Mouse (Mus musculus) cerebellum, adult 9-10 months (tissue): ENCODE measurements at regions not wholly inside any gene's neighbourhood (a gene's known extent, or its start where the extent isn't known, plus 50 kb on each side); places are given as distances from the start of the nearest gene placed in this dataset.

Experiments
- DNase-seq: peaks from one replicate; pipeline ENCODE4 v3.0.0; 2022

GRCm38 (mm10) chr11:111858111-111858510 lies 792.1 kb downstream of the Kcnj2 start:
- no peak for DNase-seq

DNA sequence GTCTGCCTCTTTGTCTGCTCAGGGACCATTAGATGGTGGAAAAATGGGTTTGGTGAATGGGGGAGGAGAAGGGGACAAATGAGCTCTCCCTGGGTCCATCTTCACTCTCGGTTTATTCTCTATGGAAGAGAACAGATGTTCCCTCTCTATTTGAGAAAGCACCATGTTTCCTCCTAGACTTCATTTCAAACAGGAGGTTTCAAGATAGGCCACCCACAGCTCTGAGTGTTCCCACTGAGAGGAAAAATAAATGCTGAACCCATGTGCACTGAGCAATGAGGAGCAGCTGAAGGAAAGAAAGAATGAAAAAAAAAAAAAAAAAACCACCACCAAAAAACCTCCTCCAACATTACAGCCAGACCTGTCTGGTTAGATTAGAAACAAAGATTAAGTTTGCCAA lies 799.2 kb downstream of the Kcnj2 start:
- DNase-seq = no peak

DNA sequence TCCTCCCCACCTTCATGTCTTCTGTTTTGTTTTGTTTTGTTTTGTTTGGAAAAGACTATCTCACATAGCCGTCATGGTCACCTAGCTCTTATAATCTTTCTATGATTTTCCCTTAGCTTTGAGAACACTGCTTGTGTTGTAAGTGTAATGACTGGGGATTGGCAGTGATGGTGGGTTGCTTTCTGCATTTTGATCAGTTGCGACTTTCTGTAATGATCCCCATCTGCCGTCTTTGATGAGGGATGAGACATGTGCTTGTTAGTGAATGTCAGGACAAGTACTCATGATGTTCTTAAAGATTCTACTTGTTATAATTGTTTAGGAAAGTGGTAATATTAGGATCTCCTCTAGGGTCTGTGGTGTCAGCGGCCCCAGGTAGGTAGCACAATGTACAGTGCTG lies 809.4 kb downstream of the Kcnj2 start:
- no peak for DNase-seq

GRCm38 (mm10) chr11:111880146-111880545 lies 814.2 kb downstream of the Kcnj2 start:
- DNase-seq = no peak

- no peak for DNase-seq
Observed at GRCm38 (mm10) chr11:111890026-111890425, 824.1 kb downstream of the Kcnj2 start.

GRCm38 (mm10) chr11:111893861-111894260 lies 827.9 kb downstream of the Kcnj2 start:
- DNase-seq = no peak

DNA sequence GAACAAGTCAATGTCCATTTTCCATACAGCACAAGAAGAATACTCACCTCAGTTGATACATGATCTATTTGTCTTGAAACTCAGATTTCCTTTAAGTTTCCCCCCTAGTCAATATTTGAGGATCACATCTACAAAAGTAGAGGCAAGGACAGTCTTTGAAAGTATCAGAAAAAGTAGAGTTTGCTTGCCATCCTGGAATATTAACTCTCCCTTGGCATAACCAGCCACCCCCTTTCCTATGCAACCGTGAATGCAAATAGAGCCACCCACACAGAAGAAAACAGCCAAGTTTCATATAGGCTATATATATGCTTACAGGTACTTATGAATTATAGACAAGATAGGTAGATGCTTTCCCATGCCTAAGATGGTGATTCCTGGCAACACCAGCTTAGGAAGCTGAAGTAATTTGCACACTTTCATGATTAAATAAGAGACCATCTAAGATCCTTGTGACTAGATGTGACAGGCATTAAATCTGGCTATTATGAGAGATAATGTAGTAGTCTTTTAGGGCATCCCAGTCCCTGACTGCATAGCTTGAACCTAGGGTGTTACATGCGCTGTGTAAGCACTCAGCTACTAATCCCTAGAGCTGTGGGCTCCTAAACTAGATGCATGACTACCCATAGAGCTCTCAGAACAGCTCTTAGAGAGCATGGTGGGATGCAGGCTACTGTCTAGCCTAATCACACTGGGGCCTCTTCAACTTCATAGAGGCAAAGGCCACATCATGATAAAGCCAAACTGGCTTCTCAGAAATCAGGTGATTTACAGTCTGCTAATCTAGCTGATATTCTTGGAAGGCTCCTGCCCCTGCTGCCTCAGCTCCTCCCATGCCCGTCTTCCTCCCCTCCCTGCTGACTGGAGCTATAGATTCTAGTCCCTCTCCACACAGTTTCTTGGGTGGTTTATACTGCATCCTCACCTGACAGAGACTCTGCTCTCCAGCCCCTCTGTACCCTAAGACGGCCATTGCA lies 829.5 kb downstream of the Kcnj2 start:
- DNase-seq = no peak

- DNase-seq = no peak
Observed at GRCm38 (mm10) chr11:111897001-111897400, 831.0 kb downstream of the Kcnj2 start.

DNA sequence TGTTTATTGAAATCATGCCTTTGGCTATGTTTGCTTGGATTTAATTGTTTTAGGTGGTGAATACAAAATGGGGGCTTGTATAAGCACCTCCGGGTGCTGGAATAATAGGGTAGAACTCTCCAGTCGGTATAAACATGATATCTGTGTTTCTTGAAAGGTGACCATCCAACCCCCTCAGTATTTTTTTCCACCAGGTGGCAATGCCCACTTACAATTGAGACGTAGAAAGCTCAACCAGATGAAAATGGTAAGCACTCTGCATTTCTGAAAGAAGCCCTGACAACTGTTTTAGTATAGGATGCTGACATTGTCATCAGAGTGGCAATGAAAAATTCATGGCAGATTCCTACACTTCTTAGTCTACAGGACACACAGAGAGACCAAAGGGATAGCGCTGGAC lies 838.1 kb downstream of the Kcnj2 start:
- DNase-seq = no peak

GRCm38 (mm10) chr11:111913891-111914290 lies 847.9 kb downstream of the Kcnj2 start:
- no peak for DNase-seq

DNA sequence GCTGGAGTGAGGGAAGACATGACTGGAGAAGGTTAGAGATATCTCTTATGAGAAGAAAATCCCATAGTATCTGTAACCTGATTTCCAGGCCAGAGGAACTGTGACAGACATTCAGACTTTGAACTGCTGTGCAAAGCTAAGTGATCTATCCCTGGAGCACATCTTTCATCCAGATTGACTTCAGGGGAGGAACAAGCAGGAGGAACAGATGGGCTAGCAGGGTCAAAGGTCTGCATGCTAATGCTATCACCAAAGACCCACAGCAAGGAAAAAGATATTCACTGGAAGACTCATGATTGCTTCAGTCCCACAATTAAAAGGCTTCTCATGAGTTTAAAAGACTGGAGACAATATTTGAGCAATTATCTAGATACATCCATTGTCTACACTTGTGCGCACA lies 855.7 kb upstream of the Sox9 start:
- no peak for DNase-seq

DNA sequence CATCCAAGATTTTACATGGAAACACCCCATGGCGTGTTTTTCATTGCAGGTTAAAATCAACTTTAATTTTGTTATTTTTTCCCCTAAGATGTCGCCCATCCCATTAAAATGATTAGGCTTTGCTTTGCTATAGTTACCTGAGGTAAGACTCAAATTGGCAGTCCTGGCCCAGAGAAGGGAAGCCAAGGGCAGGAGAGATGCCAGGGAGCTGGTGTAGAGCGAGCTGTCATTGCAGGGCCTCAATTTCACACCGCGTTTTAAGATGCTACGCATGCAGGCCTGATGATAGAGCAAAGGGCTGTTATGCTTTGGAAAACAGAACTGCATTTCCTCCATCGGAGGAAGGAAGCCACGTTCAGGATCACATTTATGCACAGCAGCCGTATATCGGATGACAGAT lies 852.7 kb upstream of the Sox9 start:
- no peak for DNase-seq

- no peak for DNase-seq
Observed at GRCm38 (mm10) chr11:111932052-111932451, 850.0 kb upstream of the Sox9 start.

DNA sequence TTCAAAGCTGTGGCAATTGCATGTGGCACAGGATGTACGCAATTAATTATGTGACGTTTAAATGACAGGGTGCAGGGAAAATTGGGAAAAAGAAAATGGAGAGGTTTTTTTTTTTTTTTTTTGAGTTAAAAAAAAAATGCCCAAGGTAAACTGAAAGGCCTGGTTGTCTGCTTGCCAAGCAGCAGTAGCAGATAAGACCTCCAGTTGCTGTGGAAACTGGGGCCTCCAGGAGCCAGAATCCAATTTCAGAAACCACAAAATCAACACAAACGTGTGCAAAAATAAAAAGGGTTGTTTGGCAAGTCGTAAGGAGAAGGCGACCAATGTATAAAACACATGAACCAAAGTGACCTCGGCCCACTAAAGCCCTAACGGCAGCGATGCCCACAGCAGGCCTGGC lies 837.7 kb upstream of the Sox9 start:
- DNase-seq = no peak

- no peak for DNase-seq
Observed at GRCm38 (mm10) chr11:111945806-111946205, 836.2 kb upstream of the Sox9 start.

- DNase-seq = no peak
Observed at GRCm38 (mm10) chr11:111947671-111948070, 834.4 kb upstream of the Sox9 start.

- no peak for DNase-seq
Observed at GRCm38 (mm10) chr11:111953421-111953820, 828.6 kb upstream of the Sox9 start.

GRCm38 (mm10) chr11:111957721-111958287 lies 824.2 kb upstream of the Sox9 start:
- no peak for DNase-seq

GRCm38 (mm10) chr11:111961047-111961837 lies 820.8 kb upstream of the Sox9 start:
- DNase-seq = no peak

GRCm38 (mm10) chr11:111961846-111962245 lies 820.2 kb upstream of the Sox9 start:
- DNase-seq = no peak

- no peak for DNase-seq
Observed at GRCm38 (mm10) chr11:111964066-111964465, 818.0 kb upstream of the Sox9 start.

DNA sequence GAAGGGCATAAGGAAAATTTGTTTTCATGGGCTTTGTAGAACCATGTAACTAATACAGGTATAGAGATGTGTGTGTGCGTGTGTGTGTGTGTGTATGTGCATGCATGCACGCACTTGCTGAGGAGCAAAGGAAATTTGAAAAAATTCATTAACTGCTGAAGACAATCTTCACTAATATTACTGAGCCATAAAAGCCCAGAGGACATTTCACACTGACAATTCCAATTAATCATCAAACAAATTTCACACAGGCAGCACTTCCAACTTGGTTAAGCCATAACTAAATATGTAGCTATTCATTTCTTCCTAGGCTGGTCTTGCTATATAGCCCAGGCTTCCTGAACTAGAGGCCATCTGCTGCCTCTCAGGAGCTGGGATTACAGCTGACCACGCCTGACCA lies 815.6 kb upstream of the Sox9 start:
- no peak for DNase-seq

DNA sequence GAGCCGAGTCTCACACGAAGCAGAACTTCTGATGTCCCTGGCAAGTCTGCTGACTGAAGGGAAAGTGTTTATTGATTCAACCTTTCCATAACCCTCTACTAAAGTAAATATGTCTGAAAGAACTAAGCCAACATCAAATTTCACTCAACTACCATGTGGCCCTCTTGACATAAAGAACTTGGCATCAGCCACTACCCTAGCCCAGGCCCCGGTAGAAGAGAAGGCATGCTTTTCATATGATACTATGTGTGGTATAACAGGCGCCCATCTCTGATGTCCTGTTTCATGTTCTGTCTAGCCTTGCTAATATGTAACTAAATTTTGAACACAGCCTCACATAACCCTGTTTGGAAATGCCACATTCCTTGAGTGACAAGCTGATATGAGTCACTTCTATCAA lies 811.0 kb upstream of the Sox9 start:
- no peak for DNase-seq

DNA sequence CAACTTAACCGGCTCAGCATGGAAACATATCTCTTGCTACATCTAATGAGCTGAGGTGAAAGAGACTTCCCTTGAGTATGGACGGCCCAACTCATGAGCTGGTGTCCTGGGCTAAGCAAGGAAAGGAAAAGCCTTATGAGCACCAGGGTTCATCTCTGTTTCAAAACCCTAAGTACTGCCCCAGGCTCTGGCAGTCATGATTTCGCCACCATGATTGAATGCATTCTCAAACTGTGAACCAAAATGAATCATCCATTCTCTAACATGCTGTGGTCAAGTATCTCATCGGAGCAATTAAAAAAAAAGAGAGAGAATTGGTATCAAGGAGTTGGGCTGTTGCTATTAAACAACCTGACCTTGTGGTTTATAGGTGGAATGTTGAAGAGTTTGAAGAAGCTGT lies 803.4 kb upstream of the Sox9 start:
- no peak for DNase-seq
